ENCODE assay signal across 8 mouse cellular contexts in genomic region chr5:88886668-88887555, GRCm38 (mm10). TPM values are rescaled to one million over a fixed set of nuclear protein-coding genes. Genes with fewer than 3 reads are reported as not detected.
DNase-seq lines count a peak whose midpoint lies in the region; ATAC-seq lines count a peak whose summit lies in the region.

Gene Slc4a4 (plus strand): TSS chr5:88886818.

- peak; percentile 78 for ATAC-seq in liver, embryonic 13.5 days (ENCODE audit: low read depth)
- ATAC-seq in neural tube, embryonic 12.5 days (ENCODE audit: low FRiP score, low read depth), result peak; percentile 78

- DNase-seq in left cerebral cortex, adult 18-20 months (ENCODE audit: low spot score in 2 of 2), result peak; percentile 14 to 32
- no peak for DNase-seq in left cerebral cortex, adult 11 months (ENCODE audit: low spot score)
- DNase-seq in embryo, embryonic 11 days, result peak; percentile 81
- DNase-seq in heart, adult 8-10 months (ENCODE audit: low spot score), result no peak
- DNase-seq in kidney, adult 9 months, result peak; percentile 32
- DNase-seq in liver, embryonic 13.5 days, result no peak
- peak; percentile 69 for DNase-seq in yolk sac, embryonic 10.5 days (ENCODE audit: low spot score)

- H3K9me3 ChIP-seq in liver, embryonic 13.5 days (replicated peaks), result no peaks in the 10 kb centered on the region
- no peaks in the 10 kb centered on the region for H3K9me3 ChIP-seq in neural tube, embryonic 12.5 days

- peaks cover 58% of the 10 kb centered on the region for H3K27me3 ChIP-seq in liver, embryonic 13.5 days
- peaks cover 3% of the 10 kb centered on the region; the same call in 1 of the 2 replicates for H3K27me3 ChIP-seq in neural tube, embryonic 12.5 days (replicated peaks)

- H3K4me2 ChIP-seq in liver, embryonic 13.5 days, result peak within 1 kb of the TSS; percentile 67
- peak within 1 kb of the TSS; percentile 98 for H3K4me2 ChIP-seq in neural tube, embryonic 12.5 days (replicated peaks)

- 1% methylated on average over 76 of the region's 119 CpGs for WGBS in liver, embryonic 13.5 days (ENCODE audit: insufficient replicate concordance)
- WGBS in neural tube, embryonic 12.5 days, result under 1% methylated on average over 105 of the region's 119 CpGs

- no peaks in the 10 kb centered on the region for H3K36me3 ChIP-seq in liver, embryonic 13.5 days
- no peaks in the 10 kb centered on the region for H3K36me3 ChIP-seq in neural tube, embryonic 12.5 days

- no peak within 1 kb of the TSS for H3K27ac ChIP-seq in liver, embryonic 13.5 days
- H3K27ac ChIP-seq in neural tube, embryonic 12.5 days, result no peak within 1 kb of the TSS

- peak within 1 kb of the TSS; percentile 59 for H3K9ac ChIP-seq in liver, embryonic 13.5 days
- H3K9ac ChIP-seq in neural tube, embryonic 12.5 days, result peak within 1 kb of the TSS; percentile 74

- peaks cover 9% of the 10 kb centered on the region; the same call in 1 of the 2 replicates for H3K4me1 ChIP-seq in liver, embryonic 13.5 days (replicated peaks)
- H3K4me1 ChIP-seq in neural tube, embryonic 12.5 days, result 0 out of 2 replicates have a peak, but pooled peaks cover 12% of the 10 kb centered on the region

- H3K4me3 ChIP-seq in liver, embryonic 13.5 days (replicated peaks), result peak within 1 kb of the TSS; percentile 62
- peak within 1 kb of the TSS; percentile 69 for H3K4me3 ChIP-seq in neural tube, embryonic 12.5 days

RNA-seq across cellular contexts. Expression of gene Slc4a4, which starts in this region (rescaled TPM):
- total RNA-seq in left cerebral cortex, adult 18-20 months (2021), result 100 to 1,000 TPM in 1 of 2 experiments, 10 to 100 TPM in 1; 96.7 to 104 TPM
- total RNA-seq in heart, adult 8-10 months (2022), result 10 to 100 TPM; 34.4 to 37.7 (median 35.1) TPM
- 0.70 and 0.75 TPM in 2 replicates for polyA plus RNA-seq in liver, embryonic 13.5 days (2015; fragmentation: Nextera tagmentation; extraction: Ambion mirVana)
- 2.6 and 3.9 TPM in 2 replicates for polyA plus RNA-seq in neural tube, embryonic 12.5 days (2016; fragmentation: Nextera tagmentation; extraction: Ambion mirVana)

Comparison
In these comparisons a context has a peak if more than half of its experiments do, and no peak if none do; other contexts are left out.
1. DNase-seq: peak in left cerebral cortex, adult 18-20 months (2 of 2), embryo, embryonic 11 days (single experiment), kidney, adult 9 months (single experiment) and yolk sac, embryonic 10.5 days (single experiment); none in left cerebral cortex, adult 11 months (single experiment), heart, adult 8-10 months (single experiment) and liver, embryonic 13.5 days (single experiment).
2. Peak in ATAC-seq, H3K4me3 ChIP-seq, H3K9ac ChIP-seq and H3K4me2 ChIP-seq in liver, embryonic 13.5 days; RNA of the gene not detected or under 1 TPM.